Mouse (Mus musculus) adrenal gland, postnatal 14 days (tissue): ENCODE results near the gene Olfr1057. TPM values are rescaled to one million over a fixed set of nuclear protein-coding genes. Genes with fewer than 3 reads are reported as not detected.
"Not testable (repeated sequence)": the region's sequence is repeated elsewhere in the genome, so short reads cannot be mapped to it uniquely, and the experiment has no call there.

Experiments
- DNase-seq: peaks from one replicate; pipeline ENCODE4 v3.0.0; 2021; ENCODE audit warnings: mixed read lengths
- long read RNA-seq, 2 experiments: library from polyadenylated mRNA; stranded (forward); transcript quantifications; one replicate each; pipeline ENCODE4 v2.0.0; 2021
- total RNA-seq: library from RNA; stranded (reverse); gene quantifications from 2 replicates; pipeline ENCODE4 v1.2.3, GENCODE M21; 2021

Gene Olfr1057
- not detected in 2 replicates for total RNA-seq
- long read RNA-seq, experiment 1, result 0 reads
- long read RNA-seq, experiment 2, result 0 reads

GRCm38 (mm10) chr2:86378293-86378692, at the start of gene Olfr1057:
TSS of gene Olfr1057 (minus strand) at chr2:86378393.
- DNase-seq, result no peak

- DNase-seq, result not testable (repeated sequence)
Observed at GRCm38 (mm10) chr2:86426649-86427048, 48.5 kb upstream of the Olfr1057 start, which contains the start of gene Olfr1062. TSS of gene Olfr1062 (minus strand) at chr2:86426749.

- no peak for DNase-seq
Observed at GRCm38 (mm10) chr2:86413950-86414349, 35.8 kb upstream of the Olfr1057 start, which contains the start of gene Olfr1061. TSS of gene Olfr1061 (minus strand) at chr2:86414050.

- no peak for DNase-seq
Observed at GRCm38 (mm10) chr2:86395114-86395513, 16.9 kb upstream of the Olfr1057 start.

- DNase-seq, result not testable (repeated sequence)
Observed at GRCm38 (mm10) chr2:86388461-86388860, 10.3 kb upstream of the Olfr1057 start, which contains the start of gene Olfr1058. TSS of gene Olfr1058 (minus strand) at chr2:86388561.

GRCm38 (mm10) chr2:86366342-86366741, 11.9 kb downstream of the Olfr1057 start:
- DNase-seq, result not testable (repeated sequence)

GRCm38 (mm10) chr2:86362369-86362768, 15.8 kb downstream of the Olfr1057 start, which contains the start of gene Olfr1056:
TSS of gene Olfr1056 (minus strand) at chr2:86362469.
- no peak for DNase-seq

- not testable (repeated sequence) for DNase-seq
Observed at GRCm38 (mm10) chr2:86351751-86352150, 26.4 kb downstream of the Olfr1057 start.

GRCm38 (mm10) chr2:86350184-86350583, 28.0 kb downstream of the Olfr1057 start, which contains the start of gene Olfr1055:
TSS of gene Olfr1055 (minus strand) at chr2:86350284.
- DNase-seq, result no peak

- no peak for DNase-seq
Observed at GRCm38 (mm10) chr2:86335333-86335732, 42.9 kb downstream of the Olfr1057 start, which contains the start of gene Olfr1054. TSS of gene Olfr1054 (minus strand) at chr2:86335433.

Other genes starting within 250 kb of the Olfr1057 start
- gene Olfr1039, start 242.5 kb downstream of the Olfr1057 start, total RNA-seq, result not detected in 2 replicates
- gene Olfr1040, start 231.7 kb downstream of the Olfr1057 start, total RNA-seq, result not detected in 2 replicates
- not detected in 2 replicates for gene Olfr1042, start 216.6 kb downstream of the Olfr1057 start, total RNA-seq
- not detected in 2 replicates for gene Olfr1043, start 210.9 kb downstream of the Olfr1057 start, total RNA-seq
- gene Olfr1044, start 200.6 kb downstream of the Olfr1057 start, total RNA-seq, result not detected in 2 replicates
- not detected in 2 replicates for gene Olfr52, start 192.7 kb downstream of the Olfr1057 start, total RNA-seq
- gene Olfr1045, start 175.4 kb downstream of the Olfr1057 start, total RNA-seq, result not detected in 2 replicates
- gene Olfr1046, start 159.1 kb downstream of the Olfr1057 start, total RNA-seq, result not detected in 2 replicates
- not detected in 2 replicates for gene Olfr1047, start 147.0 kb downstream of the Olfr1057 start, total RNA-seq
- not detected in 2 replicates for gene Olfr1048, start 138.1 kb downstream of the Olfr1057 start, total RNA-seq
- gene Olfr1049, start 120.1 kb downstream of the Olfr1057 start, total RNA-seq, result not detected in 2 replicates
- gene Olfr1051, start 99.3 kb downstream of the Olfr1057 start, total RNA-seq, result not detected in 2 replicates
- gene Olfr1052, start 85.9 kb downstream of the Olfr1057 start, total RNA-seq, result not detected in 2 replicates
- not detected in 2 replicates for gene Olfr1053, start 63.1 kb downstream of the Olfr1057 start, total RNA-seq
- gene Olfr1054, start 43.0 kb downstream of the Olfr1057 start, total RNA-seq, result not detected in 2 replicates
- not detected in 2 replicates for gene Olfr1055, start 28.1 kb downstream of the Olfr1057 start, total RNA-seq
- not detected in 2 replicates for gene Olfr1056, start 15.9 kb downstream of the Olfr1057 start, total RNA-seq
- not detected in 2 replicates for gene Olfr1058, start 10.2 kb upstream of the Olfr1057 start, total RNA-seq
- gene Olfr1061, start 35.7 kb upstream of the Olfr1057 start, total RNA-seq, result not detected in 2 replicates
- not detected in 2 replicates for gene Olfr1062, start 48.4 kb upstream of the Olfr1057 start, total RNA-seq
- gene Olfr1065, start 72.2 kb upstream of the Olfr1057 start, total RNA-seq, result not detected in 2 replicates
- not detected in 2 replicates for gene Olfr1066, start 77.9 kb upstream of the Olfr1057 start, total RNA-seq
- not detected in 2 replicates for gene Olfr228, start 109.0 kb upstream of the Olfr1057 start, total RNA-seq
- gene Olfr1076, start 130.1 kb upstream of the Olfr1057 start, total RNA-seq, result not detected in 2 replicates
- gene Olfr1079, start 164.1 kb upstream of the Olfr1057 start, total RNA-seq, result not detected in 2 replicates
- gene Olfr1080, start 179.8 kb upstream of the Olfr1057 start, total RNA-seq, result not detected in 2 replicates
- gene Olfr1082, start 220.6 kb upstream of the Olfr1057 start, total RNA-seq, result not detected in 2 replicates